Mouse (Mus musculus): ENCODE data around the gene Sort1. TPM values are rescaled to one million over a fixed set of nuclear protein-coding genes. Genes with fewer than 3 reads are reported as not detected.

Gene Sort1
- polyA plus RNA-seq, 1 experiment from 2014 or later = 20.2 TPM

DNA sequence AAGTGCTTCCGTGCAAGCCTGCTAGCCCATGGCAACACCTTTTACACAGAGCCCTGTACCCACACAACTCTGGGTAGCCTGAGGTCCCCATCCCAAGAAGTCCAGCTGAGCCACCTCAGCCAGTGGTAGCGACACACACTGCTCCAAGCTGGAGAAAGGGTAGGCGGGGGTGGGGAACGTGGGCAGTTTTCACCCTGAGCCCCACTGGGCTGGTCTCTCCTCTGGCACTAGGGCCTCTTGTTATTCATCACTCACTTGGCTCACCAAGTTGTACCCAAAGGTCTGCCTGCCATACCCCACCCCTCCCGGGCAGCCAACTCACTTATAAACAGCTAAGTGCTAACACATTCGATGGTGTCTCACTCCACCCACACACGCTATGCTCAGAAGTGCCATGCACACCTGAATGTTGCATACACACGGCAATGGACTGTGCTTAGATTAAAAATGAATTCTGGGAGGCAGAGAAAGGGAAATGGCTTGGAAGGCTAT is 124.7 kb downstream of the Sort1 start:
- Histone ChIP-seq H3K4me1 (ENCODE audit: control insufficient read depth, insufficient read depth, low read length) (no peaks in the 10 kb centered on the region), H3K27me3 (ENCODE audit: control insufficient read depth, insufficient read depth, low read length) (peaks cover 5% of the 10 kb centered on the region), H3K9me3 (replicated peaks; ENCODE audit: control insufficient read depth, low read length) (no peaks in the 10 kb centered on the region), H3K36me3 (ENCODE audit: control insufficient read depth, insufficient read depth, low read length) (peaks cover 5% of the 10 kb centered on the region; the same call in 1 of the 2 replicates), H3K9ac (ENCODE audit: low read depth, low read length) (no peak overlapping the region), H3K27ac (ENCODE audit: low read depth, low read length) (no peak overlapping the region), H3K4me3 (ENCODE audit: low read depth, low read length) (no peak overlapping the region), H3K4me2 (no peak overlapping the region)
- no peak for ATAC-seq (replicated peaks; ENCODE audit: insufficient number of reproducible peaks, low FRiP score, low TSS enrichment)
- WGBS (ENCODE audit: insufficient replicate concordance) = 82% methylated on average over 8 of the region's 8 CpGs

DNA sequence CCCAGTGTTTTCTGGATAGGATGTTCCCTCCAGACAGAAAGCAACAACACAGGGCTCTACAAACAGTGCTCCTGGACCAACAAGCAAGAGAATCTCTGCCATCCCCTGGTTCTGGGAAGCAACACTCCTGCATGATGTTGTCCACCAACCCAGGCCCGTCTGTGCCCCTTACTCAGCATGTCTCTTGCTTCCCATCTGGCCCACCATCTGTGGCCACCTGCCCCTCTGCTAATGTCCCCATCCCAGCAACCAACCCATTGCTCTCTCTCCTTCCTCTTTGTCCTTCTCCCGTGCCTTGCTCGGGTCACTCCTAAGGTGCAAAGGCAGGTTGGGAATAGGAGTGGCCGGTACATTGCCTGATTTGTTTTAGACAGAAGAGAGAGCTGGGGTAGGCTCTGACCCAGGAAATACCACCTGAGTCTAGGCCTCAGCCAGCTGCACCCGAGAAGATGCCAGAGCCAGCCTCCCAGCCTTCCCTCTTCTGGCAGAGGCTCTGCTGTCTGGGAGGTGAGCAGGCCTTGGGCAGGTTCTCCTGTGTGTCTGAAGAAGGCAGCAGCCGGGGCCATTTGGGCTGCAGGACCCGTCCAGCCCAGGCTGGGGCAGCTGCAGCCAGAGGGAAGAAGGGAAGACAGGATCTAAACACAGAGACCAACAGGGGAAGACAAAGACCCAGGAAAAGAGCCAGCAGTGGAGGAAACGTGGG is 125.9 kb downstream of the Sort1 start:
- Histone ChIP-seq H3K4me2 (no peak overlapping the region), H3K36me3 (ENCODE audit: control insufficient read depth, insufficient read depth, low read length) (peaks cover 5% of the 10 kb centered on the region; the same call in 1 of the 2 replicates), H3K9me3 (replicated peaks; ENCODE audit: control insufficient read depth, low read length) (peaks cover 4% of the 10 kb centered on the region; the same call in 1 of the 2 replicates), H3K4me1 (ENCODE audit: control insufficient read depth, insufficient read depth, low read length) (peaks cover under 1% of the 10 kb centered on the region), H3K9ac (ENCODE audit: low read depth, low read length) (no peak overlapping the region), H3K27ac (ENCODE audit: low read depth, low read length) (no peak overlapping the region), H3K27me3 (ENCODE audit: control insufficient read depth, insufficient read depth, low read length) (peaks cover 7% of the 10 kb centered on the region), H3K4me3 (ENCODE audit: low read depth, low read length) (no peak overlapping the region)
- WGBS (ENCODE audit: insufficient replicate concordance) = 50% methylated on average over 8 of the region's 8 CpGs
- no peak for ATAC-seq (replicated peaks; ENCODE audit: insufficient number of reproducible peaks, low FRiP score, low TSS enrichment)

DNA sequence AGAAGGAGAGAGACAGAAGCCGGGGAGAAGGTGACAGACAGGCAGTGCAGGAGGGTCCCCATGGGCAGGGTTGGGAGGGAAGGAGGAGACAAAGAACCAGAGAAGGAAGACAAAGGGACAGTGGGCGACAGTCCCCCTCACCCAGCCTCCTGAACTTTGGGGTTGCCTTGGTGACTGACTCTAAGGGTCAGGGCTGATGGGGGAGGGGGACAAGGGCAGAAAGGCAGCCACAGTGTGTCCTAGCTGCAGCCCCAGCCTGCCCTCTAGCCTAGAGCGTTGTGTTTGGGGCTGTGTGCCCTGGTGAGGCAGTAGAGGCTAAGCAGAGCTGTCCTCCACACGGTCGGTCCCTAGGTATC is 126.5 kb downstream of the Sort1 start:
- Histone ChIP-seq H3K4me2 (no peak overlapping the region), H3K36me3 (ENCODE audit: control insufficient read depth, insufficient read depth, low read length) (peaks cover 5% of the 10 kb centered on the region; the same call in 1 of the 2 replicates), H3K4me1 (ENCODE audit: control insufficient read depth, insufficient read depth, low read length) (peaks cover 5% of the 10 kb centered on the region), H3K27me3 (ENCODE audit: control insufficient read depth, insufficient read depth, low read length) (peaks cover 12% of the 10 kb centered on the region), H3K9ac (ENCODE audit: low read depth, low read length) (no peak overlapping the region), H3K27ac (ENCODE audit: low read depth, low read length) (no peak overlapping the region), H3K9me3 (replicated peaks; ENCODE audit: control insufficient read depth, low read length) (peaks cover 4% of the 10 kb centered on the region; the same call in 1 of the 2 replicates), H3K4me3 (ENCODE audit: low read depth, low read length) (no peak overlapping the region)
- no peak for ATAC-seq (replicated peaks; ENCODE audit: insufficient number of reproducible peaks, low FRiP score, low TSS enrichment)
- WGBS (ENCODE audit: insufficient replicate concordance) = 37% methylated on average over 5 of the region's 5 CpGs

Other genes starting within 250 kb of the Sort1 start
- gene Gstm4, start 239.2 kb upstream of the Sort1 start, polyA plus RNA-seq (2014; fragmentation: Nextera tagmentation; extraction: Ambion mirVana) = 14.7 and 17.7 TPM in 2 replicates
- gene Ampd2, start 197.4 kb upstream of the Sort1 start, polyA plus RNA-seq (2014; fragmentation: Nextera tagmentation; extraction: Ambion mirVana) = 30.6 and 32.1 TPM in 2 replicates
- gene Gnat2, start 191.3 kb upstream of the Sort1 start, polyA plus RNA-seq (2014; fragmentation: Nextera tagmentation; extraction: Ambion mirVana) = 1.1 and 1.3 TPM in 2 replicates
- 91.3 and 102 TPM in 2 replicates for gene Gnai3, start 137.9 kb upstream of the Sort1 start, polyA plus RNA-seq (2014; fragmentation: Nextera tagmentation; extraction: Ambion mirVana)
- gene Gpr61, start 129.2 kb upstream of the Sort1 start, polyA plus RNA-seq (2014; fragmentation: Nextera tagmentation; extraction: Ambion mirVana) = 0.13 and 0.16 TPM in 2 replicates
- 1.3 and 1.9 TPM in 2 replicates for gene Amigo1, start 97.7 kb upstream of the Sort1 start, polyA plus RNA-seq (2014; fragmentation: Nextera tagmentation; extraction: Ambion mirVana)
- 1.7 and 2.0 TPM in 2 replicates for gene Cyb561d1, start 82.9 kb upstream of the Sort1 start, polyA plus RNA-seq (2014; fragmentation: Nextera tagmentation; extraction: Ambion mirVana)
- 7.1 and 8.4 TPM in 2 replicates for gene Atxn7l2, start 73.1 kb upstream of the Sort1 start, polyA plus RNA-seq (2014; fragmentation: Nextera tagmentation; extraction: Ambion mirVana)
- 1.0 and 1.1 TPM in 2 replicates for gene Sypl2, start 57.4 kb upstream of the Sort1 start, polyA plus RNA-seq (2014; fragmentation: Nextera tagmentation; extraction: Ambion mirVana)
- gene Psma5, start 27.2 kb upstream of the Sort1 start, polyA plus RNA-seq (2014; fragmentation: Nextera tagmentation; extraction: Ambion mirVana) = 242 TPM in 2 replicates
- gene Mybphl, start 80.8 kb downstream of the Sort1 start, polyA plus RNA-seq (2014; fragmentation: Nextera tagmentation; extraction: Ambion mirVana) = 70.4 and 77.2 TPM in 2 replicates
- 25.0 and 28.9 TPM in 2 replicates for gene Psrc1, start 99.8 kb downstream of the Sort1 start, polyA plus RNA-seq (2014; fragmentation: Nextera tagmentation; extraction: Ambion mirVana)
- gene Celsr2, start 131.5 kb downstream of the Sort1 start, polyA plus RNA-seq (2014; fragmentation: Nextera tagmentation; extraction: Ambion mirVana) = 3.1 and 3.7 TPM in 2 replicates
- 103 and 114 TPM in 2 replicates for gene Sars, start 161.1 kb downstream of the Sort1 start, polyA plus RNA-seq (2014; fragmentation: Nextera tagmentation; extraction: Ambion mirVana)

All from heart, embryonic 11.5 days (tissue).